Mouse (Mus musculus): ENCODE results near the gene Depdc5.
"Not testable (repeated sequence)": the region's sequence is repeated elsewhere in the genome, so short reads cannot be mapped to it uniquely, and the experiment has no call there.

The Depdc5 gene

DNA sequence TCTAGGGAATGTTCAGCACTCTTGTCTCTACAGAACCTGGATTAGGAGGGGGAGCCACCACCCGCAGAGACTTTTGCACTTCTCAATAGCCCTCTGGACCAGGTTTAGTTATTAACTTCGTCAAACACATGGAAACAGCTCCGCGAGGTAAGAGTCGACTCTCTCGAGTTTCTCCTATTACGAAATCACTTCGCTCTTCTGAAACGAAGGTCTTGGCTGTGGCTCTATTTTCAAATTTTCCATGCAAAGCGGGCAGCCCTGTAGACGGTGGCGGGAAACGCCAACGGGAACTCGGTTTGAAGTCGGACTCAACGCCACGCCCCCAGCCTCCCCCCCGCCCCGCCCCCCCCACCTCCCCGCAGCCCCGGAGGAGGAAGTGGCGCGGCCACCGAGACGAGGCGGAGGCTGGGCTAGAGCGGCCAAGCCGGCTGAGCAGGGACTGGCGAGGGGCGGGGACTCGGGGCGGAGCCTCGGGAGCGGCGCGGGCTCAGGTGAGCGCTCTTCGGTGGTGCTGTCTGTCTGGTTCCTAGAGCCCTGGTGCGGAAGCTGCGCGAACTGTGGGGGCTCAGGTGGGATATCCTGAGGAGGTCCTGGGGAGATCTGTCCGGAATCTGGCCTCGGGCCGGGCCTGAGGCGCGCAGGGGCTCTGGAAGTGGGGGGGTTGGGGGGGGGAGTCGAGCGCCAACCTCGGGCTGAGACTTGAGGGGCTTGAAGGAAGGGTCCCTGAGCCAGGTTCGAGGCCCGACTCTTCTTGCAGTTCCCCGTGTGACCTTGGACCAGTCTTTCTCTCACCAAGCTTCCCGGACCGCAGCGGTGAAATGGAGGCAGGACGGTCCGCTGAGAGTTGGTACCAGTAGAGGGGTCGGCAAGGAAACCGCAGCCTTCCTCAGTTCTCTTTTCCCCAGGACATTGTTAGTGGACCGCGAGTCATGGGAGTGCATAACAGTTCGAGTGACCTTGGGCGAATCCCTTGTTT is at the start of gene Depdc5:
Gene Depdc5, plus strand, starts transcription at position 449 of the 976 bp plus-strand sequence.
- DNase-seq (ENCODE audit: low spot score in 2 of 2): peak; percentile 85 to 86

DNA sequence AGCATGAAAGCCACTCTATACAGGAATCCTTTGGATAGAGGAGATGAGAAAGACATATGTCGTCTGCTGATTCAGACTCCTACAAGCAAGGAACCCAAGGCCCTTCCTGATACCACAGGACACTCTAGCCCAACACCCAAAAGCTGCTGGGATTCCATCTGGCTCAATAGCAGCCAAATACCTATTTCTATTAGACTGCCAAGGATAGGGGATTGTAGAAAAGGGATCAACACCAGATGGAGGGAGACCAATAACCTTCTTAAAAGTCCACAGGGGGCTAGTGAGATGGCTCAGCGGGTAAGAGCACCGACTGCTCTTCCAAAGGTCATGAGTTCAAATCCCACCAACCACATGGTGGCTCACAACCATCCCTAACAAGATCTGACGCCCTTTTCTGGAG is 48.1 kb upstream of the Depdc5 start:
- DNase-seq (ENCODE audit: low spot score in 2 of 2): no peak

DNA sequence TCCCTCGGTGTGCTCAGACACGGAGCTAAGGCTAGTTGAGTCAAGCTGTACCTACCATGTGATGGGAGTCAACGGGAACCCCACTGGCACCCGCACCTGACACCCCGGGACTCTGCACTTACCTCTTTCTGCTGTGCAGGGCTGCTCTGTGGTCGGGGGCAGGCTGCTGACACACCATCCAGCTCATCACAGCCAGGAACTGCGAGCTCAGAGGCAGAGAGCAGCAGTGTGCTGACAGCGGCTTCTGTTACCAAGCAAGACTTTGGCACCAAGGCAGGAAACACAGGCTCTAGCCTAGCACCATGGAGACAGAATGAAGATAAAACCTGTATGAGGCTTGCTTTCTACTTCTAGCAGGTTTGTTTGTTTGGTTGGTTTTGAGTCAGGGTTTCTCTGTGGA is 43.0 kb upstream of the Depdc5 start:
- DNase-seq (ENCODE audit: low spot score in 2 of 2): no peak

DNA sequence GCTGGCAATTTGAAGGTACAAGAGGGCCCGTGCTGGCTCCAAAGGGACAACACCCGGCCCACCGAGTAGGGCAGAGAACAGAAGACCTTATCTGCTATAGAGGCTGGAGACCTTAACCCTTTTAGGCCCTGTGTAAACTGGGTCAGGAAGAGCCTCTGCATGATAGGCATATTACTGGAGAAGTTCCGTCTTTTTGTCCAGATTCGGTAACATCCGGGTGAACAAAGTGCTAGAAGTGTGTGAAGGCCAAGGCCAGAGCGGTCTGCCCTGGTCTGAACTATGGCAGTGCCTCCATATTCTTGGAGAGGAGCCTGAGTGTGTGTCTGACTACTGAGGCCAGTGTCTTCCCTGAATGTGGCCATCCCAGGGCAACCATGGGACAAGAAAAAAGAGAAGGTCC is 36.5 kb upstream of the Depdc5 start, which contains the start of gene Gm20671:
Gene Gm20671, minus strand, starts transcription at position 101 of the 400 bp plus-strand sequence.
- DNase-seq (ENCODE audit: low spot score in 2 of 2): no peak

DNA sequence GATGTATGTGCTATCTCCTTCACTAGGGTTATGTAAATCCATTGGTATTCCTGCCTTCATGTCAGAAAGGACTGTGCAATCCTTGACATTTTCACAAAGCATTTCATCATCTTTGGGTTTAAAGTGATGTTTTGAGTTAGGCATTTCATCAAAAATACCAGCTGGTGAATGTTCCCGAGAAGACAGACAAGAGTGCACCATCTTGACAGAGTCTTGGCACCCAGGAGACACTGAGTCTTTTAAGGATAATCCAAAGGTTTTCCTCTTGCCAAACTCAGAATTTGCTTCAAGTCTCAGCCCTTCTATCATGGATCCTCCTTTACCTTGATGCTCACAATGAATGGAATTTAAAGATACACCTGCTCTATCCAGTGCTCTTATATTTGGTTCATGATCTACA is 34.7 kb upstream of the Depdc5 start:
- DNase-seq (ENCODE audit: low spot score in 2 of 2): not testable (repeated sequence)

DNA sequence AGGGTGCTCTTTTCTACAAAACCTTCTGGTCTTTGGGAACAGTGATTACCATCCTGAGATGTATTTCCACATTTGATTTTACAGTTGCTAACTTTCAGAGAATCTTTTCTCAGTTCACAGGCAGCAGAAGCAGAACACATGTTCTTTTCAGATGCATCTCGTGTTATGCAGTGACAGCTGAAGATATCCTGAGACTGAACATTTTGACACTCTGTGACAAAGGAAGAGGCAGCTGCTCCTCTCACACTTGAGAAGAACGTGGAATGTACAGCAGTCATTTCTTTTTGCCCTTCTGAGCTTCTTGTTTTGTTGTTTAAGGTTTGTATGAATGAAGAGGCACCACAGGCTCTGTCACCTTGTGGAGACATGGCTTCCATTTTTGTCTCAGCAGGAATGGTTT is 33.4 kb upstream of the Depdc5 start:
- no peak for DNase-seq (ENCODE audit: low spot score in 2 of 2)

DNA sequence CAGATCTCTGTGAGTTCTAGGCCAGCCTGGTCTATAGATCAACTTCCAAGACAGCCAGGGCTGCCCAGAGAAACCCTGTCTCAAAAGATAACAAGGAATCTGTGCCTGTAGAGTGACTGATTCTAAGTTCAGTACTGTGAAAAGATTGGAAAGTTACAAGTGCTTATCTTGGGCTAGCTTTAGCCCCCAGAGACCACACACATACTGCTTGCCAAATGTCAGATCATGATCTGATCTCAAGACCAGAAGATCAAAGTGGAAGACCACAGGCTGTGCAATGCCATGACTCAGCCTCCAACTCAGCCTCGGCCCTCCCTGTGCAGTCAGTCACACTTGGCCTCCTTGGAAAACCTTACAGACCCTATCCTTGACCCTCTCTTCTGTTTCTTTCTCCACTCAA is 29.0 kb upstream of the Depdc5 start:
- DNase-seq (ENCODE audit: low spot score in 2 of 2): no peak

DNA sequence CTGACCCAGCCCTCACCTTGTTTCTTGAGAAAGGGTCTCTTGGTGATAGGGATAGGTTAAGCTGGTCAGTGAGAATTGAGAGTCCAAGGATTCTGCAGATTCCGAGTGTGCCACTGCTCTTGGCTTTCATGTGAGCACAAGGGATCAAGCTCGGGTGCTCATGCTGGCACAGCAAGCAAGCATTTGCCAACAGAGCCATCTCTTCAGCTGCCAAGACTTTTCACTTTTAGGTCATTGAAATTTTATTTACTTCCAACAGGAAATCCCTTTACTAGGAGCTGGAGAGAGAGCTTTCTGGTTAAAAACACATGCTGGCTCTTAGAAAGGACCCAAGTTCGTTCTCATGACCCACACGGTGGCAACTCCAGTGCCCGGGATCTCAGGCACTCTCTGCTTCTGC is 26.5 kb upstream of the Depdc5 start:
- DNase-seq (ENCODE audit: low spot score in 2 of 2): no peak

DNA sequence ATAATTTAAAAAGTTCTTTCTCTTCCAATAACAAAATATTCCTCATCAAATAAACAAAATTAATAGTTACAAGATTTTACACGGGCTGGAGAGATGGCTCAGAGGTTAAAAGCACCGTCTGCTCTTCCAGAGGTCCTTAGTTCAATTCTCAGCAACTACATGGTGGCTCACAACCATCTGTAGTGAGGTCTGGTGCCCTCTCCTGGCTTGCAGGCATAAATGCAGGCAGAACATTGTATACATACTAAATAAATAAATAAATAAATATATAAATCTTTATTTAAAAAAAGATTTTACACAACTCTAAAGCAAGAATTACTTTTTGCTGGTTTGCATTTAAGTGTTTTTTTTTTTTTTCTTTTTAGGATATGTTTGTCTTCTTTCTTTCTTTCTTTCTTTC is 23.5 kb upstream of the Depdc5 start:
- DNase-seq (ENCODE audit: low spot score in 2 of 2): no peak

DNA sequence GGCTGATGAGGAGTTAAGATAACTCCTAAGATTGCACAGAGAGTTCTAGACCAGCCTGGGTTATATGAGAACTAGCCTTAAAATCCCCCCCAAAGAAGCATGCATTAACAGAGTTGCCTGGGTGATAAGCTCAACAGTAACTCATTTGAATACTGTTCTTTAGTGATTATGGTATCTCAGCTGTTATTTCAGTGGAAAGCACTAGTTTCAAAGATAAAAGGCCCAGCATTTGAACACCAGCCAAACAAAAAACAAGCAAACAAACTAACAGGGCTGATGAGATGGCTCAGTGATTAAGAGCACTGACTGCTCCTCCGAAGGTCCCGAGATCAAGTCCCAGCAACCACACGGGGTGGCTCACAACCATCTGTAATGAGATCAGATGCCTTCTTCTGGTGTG is 14.3 kb upstream of the Depdc5 start:
- DNase-seq (ENCODE audit: low spot score in 2 of 2): no peak

DNA sequence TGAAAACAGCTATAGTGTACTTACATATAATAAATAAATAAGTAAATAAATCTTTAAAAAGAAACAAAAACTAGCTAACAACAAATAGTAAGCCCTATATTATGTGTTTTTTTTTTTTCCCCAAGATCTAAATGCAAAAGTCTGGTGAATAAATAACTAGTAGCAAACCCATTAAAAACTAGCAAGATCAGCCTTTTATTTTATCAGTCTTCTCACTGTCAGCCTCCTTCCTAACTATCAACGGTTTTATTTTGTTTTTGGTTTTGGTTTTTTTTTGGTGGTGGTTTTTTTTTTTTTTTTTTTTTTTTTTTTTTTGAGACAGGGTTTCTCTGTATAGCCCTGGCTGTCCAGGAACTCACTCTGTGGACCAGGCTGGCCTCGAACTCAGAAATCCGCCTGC is 13.9 kb upstream of the Depdc5 start:
- DNase-seq (ENCODE audit: low spot score in 2 of 2): not testable (repeated sequence)

DNA sequence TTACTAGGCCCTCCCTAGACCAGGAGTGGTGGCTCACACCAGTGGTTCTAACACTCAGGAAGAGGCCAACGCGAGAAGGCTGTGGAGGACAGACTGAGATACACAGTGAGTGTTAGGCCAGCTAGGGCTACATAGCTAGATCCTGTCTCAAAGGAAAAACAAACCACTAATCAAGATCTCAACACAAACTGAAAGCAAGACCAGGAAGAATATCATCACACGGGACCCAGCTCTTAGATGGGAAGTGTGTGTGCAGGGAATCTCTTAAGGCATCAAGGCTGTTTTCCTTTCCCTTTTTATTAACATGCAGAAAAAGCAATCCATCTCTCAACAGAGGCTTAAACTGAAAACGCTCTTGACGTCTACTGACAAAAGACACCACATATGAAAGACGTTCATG is 11.5 kb upstream of the Depdc5 start:
- DNase-seq (ENCODE audit: low spot score in 2 of 2): no peak

DNA sequence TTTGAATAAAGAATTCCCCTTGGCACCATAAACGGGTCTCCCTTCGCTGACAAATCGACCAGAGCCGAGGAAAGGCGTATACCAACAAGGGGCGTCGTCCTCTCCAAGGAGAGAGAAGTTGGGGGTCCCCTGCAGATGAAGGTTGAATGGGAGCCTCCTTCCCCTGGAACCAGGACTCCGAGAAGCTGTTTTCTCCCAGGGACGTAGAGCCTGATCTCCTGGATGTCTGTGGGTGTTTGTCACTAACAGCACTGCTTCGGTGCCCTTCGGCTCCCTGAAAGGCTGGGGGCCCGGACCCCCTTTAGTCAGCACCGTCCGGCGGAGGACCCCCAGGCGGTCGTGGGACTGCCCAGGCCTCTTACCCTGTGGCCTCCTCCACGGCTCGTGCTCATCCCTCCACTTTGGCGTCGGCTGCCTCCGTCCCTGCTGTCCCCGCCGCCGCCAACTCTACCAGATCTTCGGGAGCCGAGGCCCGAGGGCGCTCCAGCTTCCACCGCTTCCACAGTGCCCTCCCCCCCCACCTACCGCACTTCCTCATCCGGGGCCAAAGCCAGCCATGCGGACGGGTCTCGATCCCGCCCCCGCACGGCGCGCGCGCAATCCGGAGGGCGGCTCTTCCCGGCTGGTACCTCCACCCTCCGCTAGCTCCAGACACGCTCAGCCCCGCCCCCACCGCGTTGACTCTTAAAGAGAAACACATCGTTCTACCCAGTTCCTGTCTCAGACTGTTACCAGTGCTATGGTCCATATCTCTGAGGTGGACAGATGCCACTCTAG is 9.6 kb upstream of the Depdc5 start, which contains the start of gene Prr14l:
Gene Prr14l, minus strand, starts transcription at position 526 of the 777 bp plus-strand sequence.
- DNase-seq (ENCODE audit: low spot score in 2 of 2): peak; percentile 99 to 100

DNA sequence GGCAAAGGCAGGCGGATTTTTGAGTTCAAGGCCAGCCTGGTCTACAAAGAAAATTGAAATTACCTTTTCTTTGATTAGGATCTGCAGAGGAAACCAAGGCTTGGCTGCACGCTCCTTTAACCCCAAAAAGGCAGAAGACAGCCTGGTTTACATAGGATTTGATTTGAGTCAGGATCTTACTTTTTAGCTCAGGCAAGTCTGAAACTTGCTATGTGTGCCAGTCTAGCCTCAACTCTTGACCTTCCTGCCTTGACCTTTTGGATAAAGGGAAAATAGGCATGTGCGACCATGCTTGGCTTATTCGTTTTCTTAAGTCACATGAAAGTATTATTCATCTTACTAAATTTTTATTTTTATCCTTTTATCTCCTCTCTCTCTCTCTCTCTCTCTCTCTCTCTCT is 8.7 kb upstream of the Depdc5 start:
- DNase-seq (ENCODE audit: low spot score in 2 of 2): no peak

DNA sequence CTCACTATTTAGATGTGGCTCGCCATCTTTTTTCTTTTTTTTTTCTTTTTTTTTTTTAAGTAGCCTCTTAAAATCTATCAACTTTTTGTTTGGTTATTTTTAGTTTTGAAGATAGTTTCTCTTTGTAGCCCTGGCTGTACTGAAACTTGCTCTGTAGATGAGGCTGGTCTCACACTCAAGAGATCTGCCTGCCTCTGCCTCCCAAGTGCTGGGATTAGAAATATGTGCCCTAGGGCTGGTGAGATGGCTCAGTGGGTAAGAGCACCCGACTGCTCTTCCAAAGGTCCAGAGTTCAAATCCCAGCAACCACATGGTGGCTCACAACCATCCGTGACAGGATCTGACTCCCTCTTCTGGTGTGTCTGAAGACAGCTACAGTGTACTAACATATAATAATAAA is 8.2 kb upstream of the Depdc5 start:
- DNase-seq (ENCODE audit: low spot score in 2 of 2): not testable (repeated sequence)

DNA sequence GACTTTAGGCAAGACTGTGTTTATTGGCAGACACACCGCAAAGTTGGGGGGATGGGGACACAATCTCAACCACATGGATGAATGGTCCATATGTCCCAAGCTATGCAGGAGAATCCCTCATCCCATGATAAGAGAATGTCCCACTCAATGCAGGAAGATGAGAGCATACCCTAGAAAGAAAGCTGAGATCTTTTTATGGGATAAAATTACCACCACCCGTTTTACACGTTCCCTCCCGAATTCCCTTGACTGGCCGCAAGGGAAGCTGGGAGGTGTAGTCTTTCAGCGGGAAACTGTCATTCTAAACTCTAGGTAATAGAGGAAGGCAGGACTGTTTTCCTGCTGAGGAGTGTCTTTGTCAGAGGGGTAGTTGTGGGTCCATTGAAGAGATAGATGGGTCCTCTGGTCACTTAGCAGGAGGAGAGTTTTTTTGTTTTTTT is 5.7 kb upstream of the Depdc5 start:
- peak; percentile 42 to 69 for DNase-seq (ENCODE audit: low spot score in 2 of 2)

DNA sequence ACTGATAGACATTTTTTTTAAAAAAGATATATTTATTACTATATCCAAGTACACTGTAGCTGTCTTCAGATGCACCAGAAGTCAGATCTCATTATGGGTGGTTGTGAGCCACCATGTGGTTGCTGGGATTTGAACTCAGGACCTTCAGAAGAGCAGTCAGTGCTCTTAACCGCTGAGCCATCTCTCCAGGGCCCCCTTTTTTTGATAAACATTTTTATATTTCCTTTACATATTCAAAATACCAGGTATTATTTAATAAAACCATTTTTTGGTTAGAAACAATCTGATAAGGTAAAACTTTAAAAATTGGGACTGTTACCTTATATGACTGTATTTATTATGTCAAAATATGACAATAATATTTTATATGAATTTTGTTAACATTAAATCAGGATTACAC is 2.4 kb upstream of the Depdc5 start:
- DNase-seq (ENCODE audit: low spot score in 2 of 2): no peak

DNA sequence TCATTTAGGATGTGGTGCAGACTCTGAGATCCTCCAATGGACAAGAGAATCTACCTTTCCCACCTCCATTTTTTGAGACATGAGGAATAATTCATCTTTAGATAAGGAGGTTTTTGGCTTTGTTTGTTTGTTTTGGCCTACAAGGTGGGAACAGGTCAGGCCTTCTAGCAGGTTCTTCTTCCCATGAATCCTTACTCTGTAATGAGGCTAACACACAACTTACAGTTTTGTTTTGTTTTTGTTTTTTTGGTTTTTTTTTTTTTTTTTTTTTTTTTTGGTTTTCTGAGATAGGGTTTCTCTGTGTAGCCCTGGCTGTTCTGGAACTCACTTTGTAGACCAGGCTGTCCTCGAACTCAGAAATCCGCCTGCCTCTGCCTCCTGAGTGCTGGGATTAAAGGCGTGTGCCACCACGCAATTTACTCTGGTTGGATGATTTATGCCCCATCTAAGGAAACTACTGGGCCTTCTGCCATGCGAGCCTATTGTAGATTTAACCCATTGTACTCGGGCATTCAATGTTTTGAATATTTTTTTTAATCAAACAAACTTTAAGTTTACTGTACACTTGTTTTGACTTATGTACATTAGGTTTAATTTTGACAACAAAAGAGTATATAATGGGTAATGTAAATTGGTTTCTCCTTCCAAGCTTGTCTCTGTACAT is 900 bp upstream of the Depdc5 start:
- DNase-seq (ENCODE audit: low spot score in 2 of 2): no peak

DNA sequence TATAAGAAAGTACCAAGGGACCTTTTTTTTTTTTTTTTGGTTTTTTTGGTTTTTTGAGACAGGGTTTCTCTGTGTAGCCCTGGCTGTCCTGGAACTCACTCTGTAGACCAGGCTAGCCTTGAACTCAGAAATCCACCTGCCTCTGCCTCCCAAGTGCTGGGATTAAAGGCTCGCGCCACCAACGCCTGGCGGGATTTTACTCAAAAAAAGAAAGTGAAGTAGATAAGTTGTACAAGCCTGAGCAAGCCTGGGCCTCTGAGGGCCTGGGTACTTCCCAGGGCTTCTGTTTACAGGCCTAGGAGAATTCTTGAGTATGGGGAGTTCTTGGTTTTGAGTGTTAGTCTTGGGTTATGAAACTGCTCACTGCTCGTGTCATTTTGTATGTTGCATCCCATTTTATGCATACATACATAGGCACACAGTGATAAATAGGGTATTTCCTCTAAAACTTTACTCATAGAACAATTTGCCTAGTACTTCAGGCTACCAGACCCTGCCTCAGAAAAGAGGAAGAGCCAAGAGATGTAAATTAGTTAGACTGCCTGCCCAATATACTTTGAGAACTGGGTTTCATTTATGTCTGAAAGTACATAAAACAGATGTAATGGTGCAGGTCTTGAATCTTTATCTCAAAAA is 6.0 kb downstream of the Depdc5 start:
- no peak for DNase-seq (ENCODE audit: low spot score in 2 of 2)

DNA sequence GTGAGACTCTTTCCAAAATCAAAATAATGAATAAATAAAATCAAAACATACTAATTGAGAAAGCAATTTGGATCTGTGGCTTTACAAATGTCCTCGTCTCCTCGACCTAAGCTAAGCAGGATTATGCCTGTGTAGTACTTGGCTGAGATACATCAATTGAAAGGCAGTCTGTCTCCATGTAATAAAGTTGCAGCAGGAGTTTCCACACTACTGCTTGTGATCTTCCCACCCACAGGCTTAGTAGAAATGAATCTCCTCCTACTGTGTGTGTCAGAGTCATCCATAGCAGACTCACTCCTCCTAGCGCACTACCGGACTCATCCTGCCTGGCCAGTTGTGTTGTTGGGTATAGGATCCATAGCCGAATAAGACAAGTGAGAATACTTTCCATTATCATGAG is 8.8 kb downstream of the Depdc5 start:
- no peak for DNase-seq (ENCODE audit: low spot score in 2 of 2)

DNA sequence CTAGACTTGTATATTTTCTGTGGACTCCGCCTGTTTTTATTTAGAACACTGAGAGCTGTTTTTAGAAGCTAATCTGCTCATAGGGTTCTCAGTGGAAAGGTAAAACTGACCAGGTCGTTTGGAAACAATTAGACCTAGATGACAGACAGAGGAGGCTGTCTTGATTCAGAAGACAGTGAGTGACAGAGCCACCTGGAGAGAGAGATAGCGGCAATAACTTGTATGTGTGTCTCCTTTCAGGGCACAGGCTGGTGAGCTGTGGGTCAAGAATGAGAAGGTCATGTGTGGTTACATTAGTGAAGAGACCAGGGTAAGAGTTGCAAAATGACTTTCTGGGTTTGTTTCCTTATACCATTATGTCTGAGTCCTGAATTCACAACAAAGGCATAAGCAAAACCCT is 23.2 kb downstream of the Depdc5 start:
- no peak for DNase-seq (ENCODE audit: low spot score in 2 of 2)

DNA sequence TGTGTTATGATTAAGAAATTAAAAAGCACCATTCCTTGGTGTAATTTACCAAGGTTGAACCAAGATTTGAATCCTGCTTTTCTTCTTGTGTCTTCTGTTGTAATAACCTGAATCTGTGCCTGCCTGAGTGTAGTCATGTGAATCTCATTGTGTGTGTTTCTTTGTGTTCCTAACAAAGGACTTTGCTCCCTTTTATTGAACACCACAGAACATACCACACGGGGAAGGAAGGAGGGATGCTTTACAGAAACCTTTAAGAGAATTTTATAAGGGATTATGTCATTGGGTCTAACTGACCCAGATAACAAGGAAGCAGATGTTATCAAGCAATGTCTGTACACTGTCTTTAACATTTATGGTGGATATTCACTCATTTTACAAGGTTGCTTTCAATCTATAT is 44.0 kb downstream of the Depdc5 start:
- DNase-seq (ENCODE audit: low spot score in 2 of 2): no peak

All from frontal cortex, postnatal 36 days (tissue).